Mouse (Mus musculus) stomach, embryonic 15.5 days (tissue): ENCODE measurements around the gene Prdm5. TPM values are rescaled to one million over a fixed set of nuclear protein-coding genes. Genes with fewer than 3 reads are reported as not detected.

Source experiments
- ATAC-seq: fragments of 200-750 bp; cut with Nextera tagmentation; 2 replicates; pipeline ENCODE4 v1.8.0; 2017; ENCODE audit warnings: low read depth, moderate number of reproducible peaks, moderate TSS enrichment; ENCODE audit not compliant: insufficient read depth, low FRiP score
- H3K27ac ChIP-seq: fragments of 300-500 bp; sonication (generic); 2 replicates; pipeline ENCODE4 v1.5.1; 2015; ENCODE audit warnings: mild to moderate bottlenecking, inconsistent platforms
- H3K27me3 ChIP-seq: fragments of 300-500 bp; sonication (generic); replicated peaks from 2 replicates; pipeline ENCODE4 v1.6.1; 2015; ENCODE audit warnings: inconsistent platforms
- H3K36me3 ChIP-seq: fragments of 300-500 bp; sonication (generic); 2 replicates; pipeline ENCODE4 v1.6.1; 2015; ENCODE audit warnings: inconsistent platforms
- H3K4me1 ChIP-seq: fragments of 300-500 bp; sonication (generic); 2 replicates; pipeline ENCODE4 v1.6.1; 2015; ENCODE audit warnings: inconsistent platforms
- H3K4me2 ChIP-seq: fragments of 300-500 bp; sonication (generic); 2 replicates; pipeline ENCODE4 v1.6.1; 2015; ENCODE audit warnings: mild to moderate bottlenecking, inconsistent platforms
- H3K4me3 ChIP-seq: fragments of 300-500 bp; sonication (generic); replicated peaks from 2 replicates; pipeline ENCODE4 v1.5.1; 2015; ENCODE audit warnings: inconsistent platforms
- H3K9ac ChIP-seq: fragments of 300-500 bp; sonication (generic); 2 replicates; pipeline ENCODE4 v1.6.1; 2015; ENCODE audit warnings: inconsistent platforms
- H3K9me3 ChIP-seq: fragments of 300-500 bp; sonication (generic); 2 replicates; pipeline ENCODE4 v1.6.1; 2016; ENCODE audit warnings: inconsistent platforms
- WGBS: fragments of 180-500 bp; shearing (Covaris S2); methylation state at CpG from one replicate; pipeline ENCODE4 v1.1.7; 2015; 5-methylcytosine and 5-hydroxymethylcytosine counted together
- polyA plus RNA-seq: library from polyadenylated mRNA; unstranded; fragments of >200 nt; fragmentation: Nextera tagmentation; extraction: Ambion mirVana; gene quantifications from 2 replicates; pipeline ENCODE4 v1.2.1, GENCODE M21; 2015

Prdm5 gene
- polyA plus RNA-seq, 1 experiment from 2014 or later, result 18.6 TPM

DNA sequence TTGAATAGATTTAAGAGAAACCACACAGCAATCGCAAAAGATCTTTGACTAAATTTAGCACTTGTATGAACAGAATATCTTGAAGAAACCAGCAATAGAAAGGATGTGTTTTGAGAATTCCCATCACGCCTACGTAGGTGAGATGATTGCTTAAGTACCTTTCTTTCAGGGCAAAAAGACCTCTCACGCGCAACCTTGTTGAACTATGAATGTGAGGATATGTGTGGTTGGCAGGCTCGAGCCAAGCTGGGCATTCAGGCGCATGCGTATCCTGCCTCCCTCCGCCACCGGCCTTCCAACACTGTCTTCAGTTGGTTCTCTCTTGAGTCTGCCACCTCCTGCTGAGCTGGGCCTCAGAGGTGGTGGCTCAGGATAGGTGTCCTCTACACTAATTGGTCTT is 173.5 kb downstream of the Prdm5 start, which contains the start of gene 4930544G11Rik:
Gene 4930544G11Rik, plus strand, starts transcription at position 301 of the 400 bp plus-strand sequence.
- H3K9ac ChIP-seq, result no peak within 1 kb of the TSS
- no peaks in the 10 kb centered on the region for H3K9me3 ChIP-seq
- no peak for ATAC-seq
- no peaks in the 10 kb centered on the region for H3K4me1 ChIP-seq
- 96% methylated on average over 10 of the region's 10 CpGs for WGBS
- no peak within 1 kb of the TSS for H3K4me2 ChIP-seq
- no peak within 1 kb of the TSS for H3K4me3 ChIP-seq
- no peak within 1 kb of the TSS for H3K27ac ChIP-seq
- H3K27me3 ChIP-seq, result no peaks in the 10 kb centered on the region
- H3K36me3 ChIP-seq, result no peaks in the 10 kb centered on the region

- WGBS, result 64% methylated on average over 6 of the region's 6 CpGs
- H3K4me1 ChIP-seq, result no peaks in the 10 kb centered on the region
- no peak for ATAC-seq
- H3K9me3 ChIP-seq, result no peaks in the 10 kb centered on the region
- no peak overlapping the region for H3K4me2 ChIP-seq
- H3K27me3 ChIP-seq, result no peaks in the 10 kb centered on the region
- H3K36me3 ChIP-seq, result no peaks in the 10 kb centered on the region
- no peak overlapping the region for H3K4me3 ChIP-seq
- H3K27ac ChIP-seq, result no peak overlapping the region
- H3K9ac ChIP-seq, result no peak overlapping the region
Measured at GRCm38 (mm10) chr6:65969386-65970111, 190.8 kb downstream of the Prdm5 start.

DNA sequence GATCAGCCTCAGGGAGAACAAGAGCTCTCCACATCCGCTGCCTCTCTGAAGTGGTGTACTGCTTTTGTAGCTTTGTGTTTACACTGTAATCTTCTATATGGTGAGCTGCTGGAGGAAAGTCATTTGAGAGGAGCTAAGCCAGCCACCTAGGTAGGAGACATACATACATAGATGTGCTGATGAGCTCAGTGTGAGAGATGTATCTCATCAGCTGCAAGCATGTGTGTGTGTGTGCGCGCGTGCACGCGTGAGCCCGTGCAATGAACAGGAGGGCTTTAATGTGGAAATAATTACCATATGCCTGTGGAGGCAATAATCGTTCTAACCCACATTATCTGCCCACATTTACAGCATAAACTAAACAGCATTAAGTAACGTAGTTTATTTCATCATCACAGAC is 191.6 kb downstream of the Prdm5 start:
- no peak overlapping the region for H3K9ac ChIP-seq
- 82% methylated on average over 9 of the region's 9 CpGs for WGBS
- H3K4me3 ChIP-seq, result no peak overlapping the region

More for the DNA sequence above, 191.6 kb downstream of the Prdm5 start:
- Histone ChIP-seq H3K27me3 (no peaks in the 10 kb centered on the region), H3K9me3 (no peaks in the 10 kb centered on the region), H3K4me1 (no peaks in the 10 kb centered on the region), H3K27ac (no peak overlapping the region), H3K36me3 (no peaks in the 10 kb centered on the region), H3K4me2 (no peak overlapping the region)
- ATAC-seq, result no peak

Other genes with a start within 250 kb of the Prdm5 start
- gene Ndnf, start 107.4 kb upstream of the Prdm5 start, polyA plus RNA-seq, result 3.9 and 4.1 TPM in 2 replicates
- gene 4930544G11Rik, start 173.6 kb downstream of the Prdm5 start, polyA plus RNA-seq, result not detected in 2 replicates